Mouse (Mus musculus): ENCODE results near the gene Csrnp3.

GRCm38 (mm10) chr2:65929927-65930326, 84.4 kb downstream of the Csrnp3 start:
- TF ChIP-seq TAL1 (conservative IDR thresholded peaks at IDR 0.05; ENCODE audit: low read depth, low read length) (no peak), CTCF (IDR thresholded peaks at IDR 0.05; ENCODE audit: low read depth, low read length) (no peak), POLR2AphosphoS5 (IDR thresholded peaks at IDR 0.05; ENCODE audit: insufficient replicate concordance, low read depth, low read length) (no peak)

All from G1E (cell line).